Mouse (Mus musculus): ENCODE data around the gene Dusp11.
"Not testable (repeated sequence)": the region's sequence is repeated elsewhere in the genome, so short reads cannot be mapped to it uniquely, and the experiment has no call there.

Gene Dusp11

GRCm38 (mm10) chr6:85961101-85962091 is at the start of gene Dusp11:
Dusp11 (minus strand) TSS chr6:85961667.
- peak; percentile 92 to 94 for DNase-seq

DNA sequence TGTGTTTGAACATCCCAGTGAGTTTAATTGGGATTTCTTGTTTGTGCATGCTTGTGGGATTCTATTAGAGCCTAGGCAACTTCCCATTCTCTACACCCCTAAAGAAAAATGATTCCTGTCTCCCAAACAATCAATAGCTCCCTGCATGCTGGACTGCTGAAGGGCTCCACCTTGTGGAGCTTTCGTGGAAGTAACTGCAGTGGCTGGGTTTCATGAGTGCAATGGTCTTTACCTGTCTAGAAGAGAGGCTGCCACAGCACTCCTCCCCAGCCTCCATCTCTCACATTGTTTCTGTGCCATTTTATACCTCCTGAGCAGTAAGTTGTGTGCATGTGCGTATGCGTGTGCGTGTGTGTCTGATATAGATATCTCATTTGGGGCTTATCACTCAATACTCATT is 48.5 kb upstream of the Dusp11 start:
- peak; percentile 62 to 65 for DNase-seq

DNA sequence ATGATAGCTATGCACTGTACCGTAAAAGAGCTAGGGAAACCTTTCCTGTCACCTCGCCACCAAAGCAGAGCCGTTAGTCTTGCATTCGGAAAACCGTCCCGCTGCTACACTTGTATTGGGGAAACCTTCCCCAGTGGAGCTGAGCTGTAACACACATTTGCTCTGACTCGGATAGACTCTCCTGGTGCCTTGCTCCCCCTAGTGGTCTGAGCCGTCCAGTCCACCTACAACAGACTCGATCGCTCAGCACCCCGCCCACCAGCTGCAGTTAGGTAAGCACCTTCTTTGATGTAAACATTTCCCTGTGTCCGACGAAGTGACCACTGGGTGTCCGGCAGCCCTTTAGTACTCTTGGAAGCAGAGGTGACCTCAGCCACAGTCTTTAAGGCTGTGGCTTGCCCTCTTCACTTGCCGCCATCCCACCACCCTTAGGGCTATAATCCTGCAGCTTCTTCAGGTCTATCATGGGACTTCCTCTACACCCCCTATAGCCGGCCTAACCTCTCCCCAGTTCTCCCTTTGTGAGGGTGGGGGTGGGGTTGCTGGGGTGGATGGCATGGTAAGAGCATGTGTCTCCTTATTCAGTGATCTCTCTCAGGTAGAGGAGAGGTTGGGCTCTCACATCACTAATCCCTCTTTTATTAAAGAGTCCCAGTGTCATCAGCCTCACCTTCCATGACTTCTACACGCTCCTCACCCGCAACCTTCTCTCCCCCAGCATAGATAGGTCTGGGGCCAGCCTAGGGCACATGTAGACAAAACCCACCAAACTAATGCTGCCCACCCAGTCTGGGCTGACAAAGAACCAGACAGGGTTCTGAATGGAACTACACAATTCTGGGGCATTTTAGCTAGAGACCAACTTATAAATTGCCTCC is 43.0 kb upstream of the Dusp11 start:
- peak; percentile 82 to 85 for DNase-seq

- peak; percentile 63 for DNase-seq
Observed at GRCm38 (mm10) chr6:86003405-86003925, 42.0 kb upstream of the Dusp11 start.

DNA sequence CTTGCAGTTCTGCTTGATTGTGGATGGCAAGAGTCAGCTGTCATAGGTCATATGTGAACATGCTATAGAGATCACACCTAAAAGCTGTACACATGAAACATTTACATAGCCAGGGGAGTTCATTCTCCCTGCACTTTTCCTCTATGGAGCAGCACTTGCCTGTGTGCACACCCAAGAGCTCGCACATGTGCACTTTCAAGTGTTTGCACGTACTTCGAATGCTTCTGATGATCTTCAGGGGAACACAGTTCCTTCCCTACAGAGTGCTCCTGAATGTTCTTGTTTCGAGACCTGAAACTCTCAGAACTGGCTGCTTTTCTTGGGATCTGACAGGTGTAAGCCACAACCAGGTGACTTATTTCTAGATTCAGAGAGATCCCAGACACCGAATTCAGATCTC is 29.3 kb upstream of the Dusp11 start:
- DNase-seq = not testable (repeated sequence)

- not testable (repeated sequence) for DNase-seq
Observed at GRCm38 (mm10) chr6:85989570-85989969, 28.1 kb upstream of the Dusp11 start.

DNA sequence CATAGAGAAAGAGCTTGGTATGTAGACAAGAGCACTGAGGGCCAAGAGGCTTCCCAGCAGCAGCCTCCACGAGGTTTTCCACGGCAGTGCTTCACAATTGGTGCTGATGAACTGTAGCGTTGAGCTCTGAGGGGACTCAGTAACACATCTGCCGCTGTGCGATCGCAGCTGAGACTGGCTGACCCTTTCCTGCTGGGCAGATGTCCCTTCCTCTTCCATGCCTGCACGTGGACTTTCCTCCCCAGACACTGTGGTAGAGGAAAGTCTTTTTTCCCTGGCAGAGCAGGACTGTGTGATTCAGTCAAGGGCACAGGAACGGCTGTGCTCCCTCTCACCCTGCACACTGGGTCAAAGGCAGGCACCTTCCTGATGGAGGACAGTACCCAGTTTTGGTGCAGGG is 22.9 kb upstream of the Dusp11 start:
- no peak for DNase-seq

DNA sequence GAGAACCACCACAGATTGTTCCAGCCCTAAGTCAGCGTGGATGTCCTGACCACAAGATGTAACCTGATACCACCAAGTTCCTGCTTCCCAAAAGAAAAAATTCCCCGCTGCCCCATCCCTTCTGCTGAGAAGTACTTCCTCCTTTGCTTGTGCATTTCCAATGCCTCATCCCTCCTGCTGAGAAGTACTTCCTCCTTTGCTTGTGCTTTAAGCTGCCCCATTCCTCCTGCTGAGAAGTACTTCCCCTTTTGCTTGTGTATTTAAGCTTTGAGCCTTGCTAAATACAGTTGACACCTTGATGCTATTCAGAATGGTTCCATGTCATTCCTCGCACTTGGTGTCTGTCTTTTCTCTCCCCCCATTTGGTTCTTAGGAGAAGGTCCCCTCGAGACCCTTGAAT is 17.3 kb upstream of the Dusp11 start:
- DNase-seq = peak; percentile 45 to 60

DNA sequence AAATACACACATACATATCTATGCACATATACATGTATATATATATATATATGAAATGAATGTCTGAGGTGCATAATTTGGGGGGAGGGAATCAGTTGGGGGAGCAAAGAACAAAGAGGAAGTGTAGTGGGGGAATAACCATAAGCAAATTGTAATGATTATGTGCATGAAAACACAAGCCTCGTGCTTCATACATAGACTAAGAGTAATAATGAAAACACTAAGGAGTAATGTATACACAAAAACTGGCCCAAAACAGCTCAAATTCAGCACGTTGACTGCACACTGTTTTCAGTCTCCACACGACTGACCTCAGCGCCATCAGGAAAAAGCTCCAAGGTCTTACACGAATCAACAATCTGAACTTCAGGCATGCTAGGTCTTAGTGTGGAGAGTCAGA is 14.8 kb upstream of the Dusp11 start:
- DNase-seq = peak in 1 of 2 experiments; percentile 13

- no peak for DNase-seq
Observed at GRCm38 (mm10) chr6:85975761-85976160, 14.3 kb upstream of the Dusp11 start.

- no peak for DNase-seq
Observed at GRCm38 (mm10) chr6:85974941-85975617, 13.6 kb upstream of the Dusp11 start.

GRCm38 (mm10) chr6:85973336-85973735 is 11.9 kb upstream of the Dusp11 start:
- DNase-seq = no peak

- DNase-seq = no peak
Observed at GRCm38 (mm10) chr6:85972699-85973098, 11.2 kb upstream of the Dusp11 start.

DNA sequence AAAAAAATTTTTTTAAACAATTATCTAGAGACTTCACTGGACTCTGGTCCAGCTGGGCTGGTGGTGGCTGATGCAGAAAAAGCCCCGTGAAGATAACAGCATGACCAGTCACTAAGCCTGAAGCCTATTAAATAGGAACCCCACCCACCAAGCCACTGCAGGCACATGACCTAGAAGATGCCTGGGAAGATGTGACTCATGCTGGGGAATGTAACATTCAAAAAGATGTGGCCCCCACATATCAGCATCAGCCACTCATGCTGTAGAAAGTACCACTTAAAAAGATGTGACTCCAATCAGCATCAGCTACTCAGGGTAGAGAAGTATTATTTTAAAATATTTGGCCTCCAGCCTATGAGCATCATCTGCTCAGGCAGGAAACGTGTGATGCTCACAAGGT is 8.4 kb upstream of the Dusp11 start:
- DNase-seq = no peak

- peak; percentile 64 to 65 for DNase-seq
Observed at GRCm38 (mm10) chr6:85966686-85967085, 5.2 kb upstream of the Dusp11 start.

GRCm38 (mm10) chr6:85966081-85966480 is 4.6 kb upstream of the Dusp11 start:
- peak; percentile 74 to 75 for DNase-seq

DNA sequence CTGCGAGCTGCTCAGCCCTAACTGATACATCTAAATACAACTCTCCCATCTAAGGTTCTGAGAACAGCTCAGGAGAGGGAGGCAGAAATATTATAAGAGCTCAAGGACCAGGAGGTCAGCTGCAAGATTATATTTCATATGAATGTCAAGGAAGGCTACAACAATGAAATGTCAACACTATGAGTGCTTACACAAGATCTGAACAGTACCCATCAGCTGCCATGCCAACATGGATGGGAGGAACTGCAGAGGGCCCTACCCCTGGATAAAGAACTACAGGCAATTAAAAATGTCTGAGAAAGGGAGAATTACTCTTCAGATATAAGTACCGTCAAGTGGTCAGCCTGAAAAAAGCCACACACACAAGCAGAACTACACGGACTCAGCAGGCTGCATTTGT is 3.9 kb downstream of the Dusp11 start:
- DNase-seq = no peak

- DNase-seq = no peak
Observed at GRCm38 (mm10) chr6:85948549-85948948, 12.9 kb downstream of the Dusp11 start.

DNA sequence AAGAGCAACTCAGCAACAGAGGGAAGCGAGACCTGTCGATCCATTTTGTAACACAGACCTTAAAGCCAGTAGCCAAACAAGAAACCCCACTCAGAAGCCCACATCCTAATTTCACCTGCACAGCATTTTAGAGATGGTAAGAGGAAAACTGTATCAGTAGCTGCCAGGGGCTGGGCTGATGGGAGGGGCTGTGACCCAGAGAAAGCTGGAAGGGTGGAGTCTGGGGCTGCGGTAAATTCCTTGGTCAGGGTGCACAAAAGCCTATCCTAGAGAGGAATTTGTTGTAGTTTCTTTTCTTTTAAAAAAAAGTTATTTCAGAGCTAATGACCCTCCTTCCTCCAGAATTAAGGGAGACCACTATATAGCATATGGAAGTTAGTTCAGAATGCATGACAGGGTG is 19.0 kb downstream of the Dusp11 start:
- no peak for DNase-seq

DNA sequence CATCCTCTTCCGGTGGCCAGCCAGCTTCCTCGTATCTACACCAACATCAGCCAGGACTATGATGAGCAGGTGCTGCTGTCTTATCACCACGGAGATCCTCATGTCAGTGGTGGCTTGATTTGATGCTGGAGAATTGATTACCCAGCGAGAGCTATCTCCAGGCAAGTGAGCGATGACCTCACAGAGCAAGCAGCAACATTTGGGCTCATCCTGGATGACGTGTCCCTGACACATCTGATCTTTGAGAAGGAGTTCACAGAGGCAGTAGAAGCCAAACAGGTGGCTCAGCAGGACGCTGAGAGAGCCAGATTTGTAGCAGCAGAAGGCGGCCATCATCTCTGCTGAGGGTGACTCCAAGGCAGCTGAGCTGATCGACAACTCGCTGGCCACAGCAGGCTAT is 22.8 kb downstream of the Dusp11 start:
- no peak for DNase-seq

GRCm38 (mm10) chr6:85936508-85937465 is 24.7 kb downstream of the Dusp11 start:
- peak; percentile 89 to 90 for DNase-seq
